Mouse (Mus musculus): Measurements from ENCODE around the gene Slc2a5. TPM values are rescaled to one million over a fixed set of nuclear protein-coding genes. Genes with fewer than 3 reads are reported as not detected.

The Slc2a5 gene
- polyA plus RNA-seq (2016; fragmentation: Nextera tagmentation; extraction: Ambion mirVana) = 1.3 and 1.8 TPM in 2 replicates

DNA sequence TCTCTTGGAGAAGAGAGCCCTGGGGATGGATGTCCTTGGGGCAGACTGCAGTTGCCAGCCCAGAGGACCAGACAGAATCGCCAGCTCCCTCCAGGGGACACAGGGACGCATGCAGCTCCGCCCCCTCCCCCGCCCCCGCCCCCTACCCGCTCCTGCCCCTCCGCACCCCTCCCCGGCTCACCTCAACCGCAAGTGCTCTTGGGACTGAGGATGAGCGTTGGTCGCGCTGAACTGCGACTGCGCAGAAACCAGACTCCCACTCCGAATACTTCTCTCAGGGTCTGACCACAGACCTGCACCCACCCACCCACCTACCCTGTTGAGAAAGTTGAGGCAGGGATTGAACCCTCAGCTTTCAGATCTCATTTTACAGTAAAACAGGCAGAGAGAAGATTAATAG lies at the start of gene Slc2a5:
Slc2a5 (plus strand) TSS at position 229 of the 400 bp plus-strand sequence.
- H3K27ac ChIP-seq (replicated peaks) = peak within 1 kb of the TSS; percentile 63
- peak; percentile 63 for DNase-seq (ENCODE audit: low spot score)
- peaks cover 22% of the 10 kb centered on the region for H3K4me1 ChIP-seq
- H3K9me3 ChIP-seq (replicated peaks) = no peaks in the 10 kb centered on the region
- 9% methylated on average over 12 of the region's 15 CpGs for WGBS
- H3K4me3 ChIP-seq = peak within 1 kb of the TSS; percentile 43
- no peaks in the 10 kb centered on the region for H3K36me3 ChIP-seq
- peaks cover 6% of the 10 kb centered on the region; the same call in 1 of the 2 replicates for H3K27me3 ChIP-seq (ENCODE audit: low read depth, poor library complexity, severe bottlenecking)

DNA sequence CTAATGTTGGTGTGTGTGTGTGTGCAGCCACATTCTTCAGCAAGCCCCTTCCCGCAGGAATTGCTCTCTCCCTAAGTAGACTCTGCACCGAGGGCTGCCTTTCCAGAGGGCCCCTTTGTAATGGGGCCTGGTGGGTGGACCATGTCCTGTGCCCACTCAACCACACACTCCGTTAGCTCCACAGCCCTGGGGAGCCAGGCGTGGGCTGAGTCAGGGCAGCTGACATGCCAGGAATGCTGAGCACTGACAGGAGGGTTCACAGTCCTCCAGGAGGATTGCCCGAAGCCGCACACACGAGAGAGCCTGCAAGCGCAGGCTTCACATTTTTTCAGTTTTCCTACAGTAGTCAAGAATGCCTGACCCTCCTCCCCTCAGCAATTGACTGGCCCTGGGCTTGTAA lies 48.9 kb upstream of the Slc2a5 start:
- Histone ChIP-seq H3K9me3 (replicated peaks) (no peaks in the 10 kb centered on the region), H3K27ac (replicated peaks) (0 out of 2 replicates have a peak overlapping the region, but pooled peaks have one; percentile 28), H3K36me3 (no peaks in the 10 kb centered on the region), H3K27me3 (ENCODE audit: low read depth, poor library complexity, severe bottlenecking) (peaks cover 10% of the 10 kb centered on the region), H3K4me3 (no peak overlapping the region), H3K4me1 (peaks cover 19% of the 10 kb centered on the region; the same call in 1 of the 2 replicates)
- 73% methylated on average over 8 of the region's 8 CpGs for WGBS
- DNase-seq (ENCODE audit: low spot score) = no peak

DNA sequence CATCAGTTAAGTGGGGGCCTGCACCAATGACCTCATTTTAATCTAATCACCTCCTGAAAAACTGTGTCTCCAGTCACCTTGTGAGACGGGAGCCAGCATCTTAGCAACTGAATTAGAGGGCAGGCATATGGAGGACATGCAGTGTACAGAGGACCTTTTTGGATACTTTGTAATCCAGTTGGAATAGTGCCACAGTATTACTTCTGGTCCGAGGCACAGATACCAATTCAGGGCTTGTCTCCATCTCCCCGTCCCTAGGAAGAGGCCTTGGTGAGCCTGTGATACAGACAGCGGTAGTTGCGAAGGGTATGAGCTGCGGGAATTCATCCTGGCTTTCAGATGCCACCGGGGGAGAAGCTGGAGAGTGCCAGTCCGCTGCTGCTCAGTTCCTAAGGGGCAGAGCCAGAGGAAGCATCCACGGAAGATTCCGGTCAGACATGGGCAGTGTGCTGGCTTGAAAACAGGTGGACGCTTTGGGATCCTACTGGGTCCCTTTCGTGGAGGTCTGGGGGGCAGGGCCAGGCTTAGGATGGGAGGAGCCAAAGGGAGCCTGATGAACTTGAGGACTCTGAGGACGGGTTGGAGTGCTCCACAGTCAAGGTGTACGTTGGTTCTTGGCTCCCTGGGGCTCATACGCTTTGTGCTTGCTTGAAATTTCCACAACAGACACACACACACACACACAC lies 46.5 kb upstream of the Slc2a5 start:
- H3K4me3 ChIP-seq = no peak overlapping the region
- no peaks in the 10 kb centered on the region for H3K9me3 ChIP-seq (replicated peaks)
- WGBS = 55% methylated on average over 15 of the region's 15 CpGs
- H3K36me3 ChIP-seq = no peaks in the 10 kb centered on the region
- peaks cover 22% of the 10 kb centered on the region; the same call in 1 of the 2 replicates for H3K4me1 ChIP-seq
- no peak overlapping the region for H3K27ac ChIP-seq (replicated peaks)
- peaks cover 10% of the 10 kb centered on the region for H3K27me3 ChIP-seq (ENCODE audit: low read depth, poor library complexity, severe bottlenecking)
- DNase-seq (ENCODE audit: low spot score) = no peak

DNA sequence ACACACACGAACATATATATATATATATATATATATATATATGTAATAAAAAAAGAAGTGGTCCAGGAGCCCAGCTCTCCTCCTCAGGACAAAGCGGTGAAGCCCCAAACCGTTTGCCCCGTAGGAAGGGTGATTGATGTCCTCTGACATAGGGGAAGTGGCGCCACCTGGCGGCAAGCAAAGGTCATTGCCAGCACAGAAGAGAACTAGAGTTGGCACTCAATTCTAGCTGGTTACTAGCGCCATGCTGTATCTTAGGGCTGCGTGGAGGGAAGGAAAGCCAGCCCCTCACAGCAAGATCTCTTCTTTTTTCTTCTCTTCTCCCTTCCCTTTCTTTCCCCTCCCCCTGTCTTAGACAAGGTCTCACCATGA lies 46.0 kb upstream of the Slc2a5 start:
- DNase-seq (ENCODE audit: low spot score) = peak; percentile 49
- Histone ChIP-seq H3K9me3 (replicated peaks) (no peaks in the 10 kb centered on the region), H3K4me1 (peaks cover 21% of the 10 kb centered on the region; the same call in 1 of the 2 replicates), H3K4me3 (no peak overlapping the region), H3K27ac (replicated peaks) (no peak overlapping the region), H3K36me3 (no peaks in the 10 kb centered on the region), H3K27me3 (ENCODE audit: low read depth, poor library complexity, severe bottlenecking) (peaks cover 10% of the 10 kb centered on the region)
- 12% methylated on average over 8 of the region's 8 CpGs for WGBS

DNA sequence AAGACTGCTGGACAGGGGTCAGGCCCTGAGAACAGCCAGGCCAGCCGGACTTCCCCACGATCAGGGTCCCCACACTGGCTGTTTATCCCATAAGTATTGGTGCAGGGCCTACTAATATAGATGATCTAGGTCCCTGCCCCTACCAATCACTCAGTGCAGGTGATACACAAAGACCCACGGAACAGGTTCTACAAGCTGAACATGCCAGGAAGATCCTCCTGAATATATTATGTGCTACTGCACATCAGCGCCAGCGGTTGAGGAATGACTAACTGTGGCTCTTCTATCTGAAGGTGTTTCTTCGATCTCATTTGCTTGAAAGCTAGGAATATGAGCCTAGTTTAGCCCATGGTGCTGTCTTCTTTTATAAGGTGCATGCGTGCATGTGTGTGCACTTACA lies 43.7 kb upstream of the Slc2a5 start:
- 90% methylated on average over 7 of the region's 7 CpGs for WGBS
- H3K4me1 ChIP-seq = peaks cover 7% of the 10 kb centered on the region; the same call in 1 of the 2 replicates
- no peak for DNase-seq (ENCODE audit: low spot score)
- no peaks in the 10 kb centered on the region for H3K9me3 ChIP-seq (replicated peaks)
- peaks cover 5% of the 10 kb centered on the region; the same call in 1 of the 2 replicates for H3K27me3 ChIP-seq (ENCODE audit: low read depth, poor library complexity, severe bottlenecking)
- no peak overlapping the region for H3K27ac ChIP-seq (replicated peaks)
- no peaks in the 10 kb centered on the region for H3K36me3 ChIP-seq
- H3K4me3 ChIP-seq = no peak overlapping the region

DNA sequence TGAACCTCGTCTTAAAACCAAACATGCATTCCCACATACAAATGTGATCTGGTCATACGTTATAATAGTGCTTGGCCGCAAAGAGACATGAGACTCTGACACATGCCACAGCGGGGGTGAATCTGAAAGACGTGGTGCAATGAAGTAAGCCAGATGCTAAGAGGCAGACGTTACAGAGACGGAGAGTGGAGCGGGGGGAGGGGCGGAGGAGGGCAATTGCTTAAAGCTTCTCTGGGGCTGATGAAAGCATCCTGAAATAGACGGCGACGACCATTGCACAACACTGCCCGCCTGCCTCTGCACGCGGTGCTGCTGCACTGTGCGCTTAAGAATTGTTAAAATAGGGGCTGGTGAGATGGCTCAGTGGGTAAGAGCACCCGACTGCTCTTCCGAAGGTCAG lies 42.9 kb upstream of the Slc2a5 start:
- no peak for DNase-seq (ENCODE audit: low spot score)
- 53% methylated on average over 18 of the region's 18 CpGs for WGBS
- H3K36me3 ChIP-seq = no peaks in the 10 kb centered on the region
- H3K27ac ChIP-seq (replicated peaks) = no peak overlapping the region
- peaks cover 7% of the 10 kb centered on the region; the same call in 1 of the 2 replicates for H3K4me1 ChIP-seq
- H3K4me3 ChIP-seq = no peak overlapping the region
- H3K27me3 ChIP-seq (ENCODE audit: low read depth, poor library complexity, severe bottlenecking) = peaks cover 5% of the 10 kb centered on the region; the same call in 1 of the 2 replicates
- no peaks in the 10 kb centered on the region for H3K9me3 ChIP-seq (replicated peaks)

DNA sequence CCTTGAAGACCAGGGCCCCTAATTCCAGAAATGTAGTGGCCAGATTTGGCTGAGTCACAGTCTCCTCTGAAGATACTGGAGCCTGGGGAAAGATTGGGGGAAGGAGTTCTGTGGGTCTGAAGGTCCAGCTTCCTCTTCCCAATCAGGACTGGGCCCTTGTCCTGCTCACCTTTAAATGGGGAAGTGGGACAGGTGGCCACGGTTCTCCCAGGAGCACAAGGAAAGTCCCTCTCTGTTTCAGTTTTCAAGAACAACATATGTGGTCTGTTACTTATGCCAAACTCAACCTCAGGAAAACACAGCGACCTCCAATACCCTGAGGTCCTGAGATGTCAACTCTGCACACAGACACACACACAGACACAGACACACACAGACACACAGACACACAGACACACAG lies 40.4 kb upstream of the Slc2a5 start:
- Histone ChIP-seq H3K4me1 (peaks cover 7% of the 10 kb centered on the region; the same call in 1 of the 2 replicates), H3K9me3 (replicated peaks) (no peaks in the 10 kb centered on the region), H3K36me3 (no peaks in the 10 kb centered on the region), H3K27me3 (ENCODE audit: low read depth, poor library complexity, severe bottlenecking) (no peaks in the 10 kb centered on the region), H3K27ac (replicated peaks) (no peak overlapping the region), H3K4me3 (no peak overlapping the region)
- no peak for DNase-seq (ENCODE audit: low spot score)
- 88% methylated on average over 2 of the region's 2 CpGs for WGBS

DNA sequence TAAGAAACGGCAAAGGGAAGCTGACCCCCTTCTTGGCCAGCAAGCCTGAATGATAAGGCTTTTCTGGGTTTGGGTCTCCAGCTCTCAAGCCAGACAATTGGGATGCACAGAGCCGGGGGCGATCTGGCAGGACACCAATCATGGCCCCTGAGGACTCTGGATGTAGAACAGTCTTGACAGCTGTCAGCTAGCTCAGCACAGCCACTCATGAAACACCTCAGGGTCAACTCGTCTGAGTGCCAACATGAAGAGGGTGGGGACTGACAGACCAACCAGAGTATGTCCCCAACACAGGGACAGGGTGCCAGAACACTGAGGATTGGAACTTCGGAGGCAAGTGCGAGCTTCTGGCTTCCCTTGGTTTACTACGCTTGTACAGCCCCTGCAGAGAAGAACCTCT lies 39.8 kb upstream of the Slc2a5 start:
- WGBS = 82% methylated on average over 7 of the region's 7 CpGs
- Histone ChIP-seq H3K27me3 (ENCODE audit: low read depth, poor library complexity, severe bottlenecking) (no peaks in the 10 kb centered on the region), H3K27ac (replicated peaks) (no peak overlapping the region), H3K4me3 (no peak overlapping the region), H3K4me1 (peaks cover 7% of the 10 kb centered on the region; the same call in 1 of the 2 replicates), H3K9me3 (replicated peaks) (peaks cover 4% of the 10 kb centered on the region; the same call in 1 of the 2 replicates), H3K36me3 (no peaks in the 10 kb centered on the region)
- no peak for DNase-seq (ENCODE audit: low spot score)

DNA sequence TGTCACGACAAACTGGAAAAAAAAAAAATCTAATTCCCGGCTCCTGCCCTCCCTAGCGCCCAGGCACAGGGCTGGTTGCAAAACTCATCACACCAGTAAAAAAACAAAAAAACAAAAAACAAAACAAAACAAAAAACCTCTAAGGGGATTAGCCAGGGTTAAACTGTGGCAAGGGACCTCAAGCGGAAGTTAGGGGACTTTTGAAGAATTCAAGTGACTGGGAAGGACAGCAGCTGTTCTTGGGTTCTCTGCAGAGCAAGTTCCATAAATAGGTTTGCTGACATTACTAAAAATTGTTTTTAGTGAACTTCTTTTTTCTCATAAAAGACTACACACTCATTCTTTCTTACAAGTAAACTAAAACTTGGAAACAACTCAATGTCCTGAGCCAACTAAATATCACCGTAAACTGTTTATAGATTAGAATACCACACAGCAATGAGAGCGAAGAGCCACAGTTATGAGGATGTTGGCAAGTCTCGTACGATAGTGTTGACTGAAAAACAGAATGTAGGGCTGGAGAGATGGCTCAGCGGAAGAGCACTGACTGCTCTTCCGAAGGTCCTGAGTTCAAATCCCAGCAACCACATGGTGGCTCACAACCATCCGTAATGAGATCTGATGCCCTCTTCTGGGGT lies 38.6 kb upstream of the Slc2a5 start:
- DNase-seq (ENCODE audit: low spot score) = no peak
- no peaks in the 10 kb centered on the region for H3K36me3 ChIP-seq
- peaks cover 4% of the 10 kb centered on the region; the same call in 1 of the 2 replicates for H3K9me3 ChIP-seq (replicated peaks)
- H3K4me3 ChIP-seq = no peak overlapping the region
- 88% methylated on average over 11 of the region's 11 CpGs for WGBS
- no peaks in the 10 kb centered on the region for H3K27me3 ChIP-seq (ENCODE audit: low read depth, poor library complexity, severe bottlenecking)
- H3K27ac ChIP-seq (replicated peaks) = no peak overlapping the region
- H3K4me1 ChIP-seq = peaks cover 7% of the 10 kb centered on the region; the same call in 1 of the 2 replicates

DNA sequence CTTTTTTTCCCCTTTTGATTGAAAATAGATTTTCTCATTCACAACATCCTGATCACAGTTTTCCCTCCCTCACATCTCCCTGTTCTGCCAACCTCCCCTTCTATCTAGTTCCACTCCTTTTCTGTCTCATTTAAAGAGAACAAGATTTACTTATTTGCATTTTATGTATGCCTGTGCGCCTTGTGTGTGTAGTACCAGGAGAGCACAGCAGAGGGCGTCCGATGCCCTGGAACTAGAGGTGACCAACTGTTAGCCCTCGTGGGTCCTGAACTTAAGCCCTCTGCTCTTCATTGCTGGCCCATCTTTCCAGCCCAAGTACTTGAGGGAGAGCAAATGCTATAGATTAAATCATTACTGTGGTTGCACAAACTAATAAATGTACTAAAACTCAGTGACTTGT lies 33.7 kb upstream of the Slc2a5 start:
- Histone ChIP-seq H3K27ac (replicated peaks) (no peak overlapping the region), H3K36me3 (no peaks in the 10 kb centered on the region), H3K4me1 (peaks cover 18% of the 10 kb centered on the region), H3K9me3 (replicated peaks) (peaks cover 4% of the 10 kb centered on the region; the same call in 1 of the 2 replicates), H3K27me3 (ENCODE audit: low read depth, poor library complexity, severe bottlenecking) (peaks cover 33% of the 10 kb centered on the region), H3K4me3 (no peak overlapping the region)
- no peak for DNase-seq (ENCODE audit: low spot score)
- 75% methylated on average over 4 of the region's 4 CpGs for WGBS

DNA sequence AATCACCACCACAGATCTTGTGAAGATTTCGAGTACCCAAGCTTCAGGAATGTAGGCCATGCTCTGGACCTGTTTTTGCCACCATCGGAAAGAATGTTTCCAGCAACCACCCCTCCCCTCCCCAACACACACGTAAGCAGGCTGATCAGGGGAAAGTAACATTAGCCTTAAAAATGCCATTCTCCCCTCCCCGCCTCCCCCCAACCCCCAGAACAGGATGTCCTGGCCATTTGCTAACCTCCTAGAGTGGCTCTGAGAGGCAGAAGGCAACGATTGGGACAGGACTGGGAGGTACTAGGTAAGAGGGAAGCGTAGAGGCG lies 32.3 kb upstream of the Slc2a5 start:
- Histone ChIP-seq H3K9me3 (replicated peaks) (peaks cover 4% of the 10 kb centered on the region; the same call in 1 of the 2 replicates), H3K27ac (replicated peaks) (peak overlapping the region; percentile 73), H3K4me3 (peak overlapping the region; percentile 70), H3K27me3 (ENCODE audit: low read depth, poor library complexity, severe bottlenecking) (peaks cover 47% of the 10 kb centered on the region), H3K4me1 (peaks cover 18% of the 10 kb centered on the region), H3K36me3 (no peaks in the 10 kb centered on the region)
- DNase-seq (ENCODE audit: low spot score) = no peak
- 4% methylated on average over 7 of the region's 7 CpGs for WGBS

DNA sequence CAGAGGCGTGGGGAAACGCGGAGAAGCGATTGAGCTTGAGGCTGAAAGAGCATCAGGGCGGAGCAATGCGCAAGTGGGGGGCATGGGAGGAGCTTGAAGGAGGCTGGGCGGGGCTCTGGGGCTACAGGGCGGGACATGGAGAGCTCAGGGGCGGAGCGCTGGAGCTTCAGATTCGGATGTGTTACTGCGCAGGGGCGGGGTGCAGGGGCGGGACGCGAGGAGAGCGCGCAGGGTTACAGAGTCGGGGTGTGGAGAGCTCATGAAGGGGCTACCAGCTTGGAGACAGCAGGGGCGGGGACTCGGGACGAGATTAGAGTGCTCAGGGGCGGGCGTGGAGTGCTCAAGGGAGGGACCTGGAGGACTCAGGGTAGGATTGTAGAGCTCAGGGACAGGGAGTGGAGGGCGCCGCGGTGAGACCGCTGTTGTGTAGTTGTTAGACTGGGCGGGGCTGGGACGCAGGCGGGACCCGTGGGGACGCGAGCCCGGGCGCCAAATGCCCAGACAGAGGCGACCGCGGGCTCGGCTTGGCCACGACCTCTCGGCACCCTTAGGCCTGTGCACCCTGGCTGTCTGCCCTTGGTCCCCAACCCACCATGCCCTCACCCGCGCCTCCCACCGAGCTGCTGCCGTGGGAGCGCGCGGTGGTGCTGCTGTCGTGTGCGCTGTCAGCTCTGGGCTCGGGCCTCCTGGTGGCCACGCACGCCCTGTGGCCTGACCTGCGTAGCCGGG lies 31.8 kb upstream of the Slc2a5 start, which contains the start of gene Gpr157:
Gpr157 (plus strand) TSS at position 205 of the 729 bp plus-strand sequence.
- peaks cover 52% of the 10 kb centered on the region for H3K27me3 ChIP-seq (ENCODE audit: low read depth, poor library complexity, severe bottlenecking)
- H3K27ac ChIP-seq (replicated peaks) = peak within 1 kb of the TSS; percentile 73

More for the DNA sequence above, 31.8 kb upstream of the Slc2a5 start, which contains the start of gene Gpr157:
- H3K9me3 ChIP-seq (replicated peaks) = peaks cover 4% of the 10 kb centered on the region; the same call in 1 of the 2 replicates
- DNase-seq (ENCODE audit: low spot score) = peak; percentile 94
- H3K36me3 ChIP-seq = no peaks in the 10 kb centered on the region
- peaks cover 18% of the 10 kb centered on the region for H3K4me1 ChIP-seq
- peak within 1 kb of the TSS; percentile 70 for H3K4me3 ChIP-seq
- WGBS = 1% methylated on average over 49 of the region's 56 CpGs

Data from midbrain, embryonic 10.5 days (tissue).